Comparison of ENCODE assay signal across 25 mouse cellular contexts in the genomic region with DNA sequence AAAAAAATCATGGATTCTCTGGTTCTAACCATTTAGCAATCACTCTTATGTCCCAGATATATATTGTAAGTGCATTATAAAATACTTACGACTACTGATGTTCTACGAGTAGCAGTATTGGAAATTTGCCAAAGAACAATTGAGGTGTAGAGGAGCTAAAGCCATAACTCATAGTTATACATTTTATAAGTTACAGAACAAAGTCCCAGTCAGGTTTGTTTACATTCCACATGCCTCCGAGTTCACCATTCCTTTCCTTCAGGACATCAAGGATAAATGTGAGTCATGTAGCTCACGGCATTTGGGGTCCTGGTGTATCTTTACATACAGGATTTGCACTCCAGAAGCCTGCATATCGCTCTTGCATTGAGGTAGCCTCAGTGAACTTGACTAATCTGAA.
DNase-seq lines count a peak whose midpoint lies in the region; ATAC-seq and TF ChIP-seq lines count a peak whose summit lies in the region.
"Had no signal": no experiment of that assay in that cellular context is flagged by ENCODE, and none has a peak within 500 bp of the region (broad histone marks: within the 10 kb centered on the region; RNA-seq: fewer than 3 reads in every experiment).

No protein-coding gene starts in this region.

- no peaks in the 10 kb centered on the region for H3K27me3 ChIP-seq in limb, embryonic 14.5 days (ENCODE audit: control insufficient read depth, insufficient read depth, low read length)
- H3K27me3 ChIP-seq in limb, embryonic 10.5 days (ENCODE audit: low read depth, poor library complexity, severe bottlenecking) = no peaks in the 10 kb centered on the region
- no peaks in the 10 kb centered on the region for H3K27me3 ChIP-seq in intestine, embryonic 15.5 days (replicated peaks)
- H3K27me3 ChIP-seq: embryonic facial prominence, embryonic 13.5 days; forebrain, embryonic 13.5 days; heart, embryonic 13.5 days had no signal

- TF ChIP-seq POLR2A in limb, embryonic 14.5 days (IDR thresholded peaks at IDR 0.05; ENCODE audit: borderline replicate concordance, extremely low read depth, insufficient read depth, insufficient read length) = no peak

- no peak overlapping the region for H3K4me3 ChIP-seq in limb, embryonic 14.5 days (replicated peaks; ENCODE audit: low read length)
- H3K4me3 ChIP-seq in limb, embryonic 10.5 days = no peak overlapping the region
- H3K4me3 ChIP-seq in intestine, embryonic 15.5 days (replicated peaks) = no peak overlapping the region
- H3K4me3 ChIP-seq: embryonic facial prominence, embryonic 13.5 days; forebrain, embryonic 10.5 days; forebrain, embryonic 13.5 days; heart, adult 2 months; heart, embryonic 10.5 days; heart, embryonic 13.5 days had no signal

- no peak overlapping the region for H3K9ac ChIP-seq in limb, embryonic 14.5 days (ENCODE audit: low read depth, low read length, severe bottlenecking)
- H3K9ac ChIP-seq in intestine, embryonic 15.5 days = no peak overlapping the region
- H3K9ac ChIP-seq: embryonic facial prominence, embryonic 13.5 days; forebrain, embryonic 13.5 days; heart, embryonic 13.5 days; hindbrain, embryonic 14.5 days had no signal

- DNase-seq in cerebellum, adult 9-10 months = peak; percentile 6
- peak; percentile 8 for DNase-seq in limb, embryonic 14.5 days (ENCODE audit: low spot score)
- no peak for DNase-seq in limb, embryonic 10.5 days (ENCODE audit: low spot score)
- no peak for DNase-seq in retina, embryonic 14.5 days (ENCODE audit: low spot score)
- DNase-seq: adrenal gland, adult 8-10 months; adrenal gland, postnatal 25 days; cerebellum, adult 18-20 months; cerebellum, adult 9-11 months; cerebellum, postnatal 25 days; gastrocnemius, postnatal 10 days; gastrocnemius, postnatal 36 days; heart, adult 2 months; heart, postnatal 14 days; heart, postnatal 4 days had no signal

- WGBS in limb, embryonic 14.5 days = 46% methylated on average over 5 of the region's 5 CpGs
- WGBS in limb, embryonic 10.5 days = 86% methylated on average over 5 of the region's 5 CpGs
- whole genome bisulfite sequencing in intestine, embryonic 15.5 days = 24% methylated on average over 5 of the region's 5 CpGs

- no peak for ATAC-seq in cerebellum, adult (ENCODE audit: insufficient number of reproducible peaks, low FRiP score, low TSS enrichment)
- no peak for ATAC-seq in limb, embryonic 14.5 days (ENCODE audit: low FRiP score, low read depth)
- ATAC-seq in intestine, embryonic 15.5 days = peak; percentile 84
- ATAC-seq: activated CD4-positive, CD25-positive, alpha-beta regulatory T cell, adult 4 months; forebrain, embryonic 13.5 days; forebrain, embryonic 16.5 days; hindbrain, postnatal 0 days had no signal

- no peaks in the 10 kb centered on the region for H3K36me3 ChIP-seq in limb, embryonic 14.5 days (ENCODE audit: control insufficient read depth, insufficient read depth, low read length)
- no peaks in the 10 kb centered on the region for H3K36me3 ChIP-seq in limb, embryonic 10.5 days
- H3K36me3 ChIP-seq in intestine, embryonic 15.5 days = no peaks in the 10 kb centered on the region
- H3K36me3 ChIP-seq: embryonic facial prominence, embryonic 13.5 days; forebrain, embryonic 10.5 days; heart, embryonic 10.5 days; heart, embryonic 13.5 days had no signal

- no peak overlapping the region for H3K27ac ChIP-seq in limb, embryonic 14.5 days (replicated peaks; ENCODE audit: low read depth, low read length)
- H3K27ac ChIP-seq in limb, embryonic 10.5 days = no peak overlapping the region
- H3K27ac ChIP-seq in intestine, embryonic 15.5 days = no peak overlapping the region
- H3K27ac ChIP-seq: embryonic facial prominence, embryonic 13.5 days; forebrain, embryonic 10.5 days; forebrain, embryonic 13.5 days; heart, adult 2 months; heart, embryonic 10.5 days; heart, embryonic 13.5 days; hindbrain, embryonic 14.5 days; hindbrain, postnatal 0 days had no signal

- no peak overlapping the region for H3K4me2 ChIP-seq in limb, embryonic 14.5 days (replicated peaks; ENCODE audit: low read depth, low read length, severe bottlenecking)
- H3K4me2 ChIP-seq in intestine, embryonic 15.5 days (replicated peaks) = no peak overlapping the region
- H3K4me2 ChIP-seq: embryonic facial prominence, embryonic 13.5 days; forebrain, embryonic 13.5 days; heart, embryonic 13.5 days; hindbrain, embryonic 14.5 days had no signal

- H3K4me1 ChIP-seq in limb, embryonic 14.5 days (ENCODE audit: control insufficient read depth, insufficient read depth, low read length) = no peaks in the 10 kb centered on the region
- H3K4me1 ChIP-seq in limb, embryonic 10.5 days = no peaks in the 10 kb centered on the region
- no peaks in the 10 kb centered on the region for H3K4me1 ChIP-seq in intestine, embryonic 15.5 days (replicated peaks)
- H3K4me1 ChIP-seq: embryonic facial prominence, embryonic 13.5 days; forebrain, embryonic 10.5 days; heart, embryonic 10.5 days; heart, embryonic 13.5 days had no signal

- no peaks in the 10 kb centered on the region for H3K9me3 ChIP-seq in limb, embryonic 14.5 days (ENCODE audit: control insufficient read depth, low read length)
- H3K9me3 ChIP-seq in limb, embryonic 10.5 days (replicated peaks) = no peaks in the 10 kb centered on the region
- H3K9me3 ChIP-seq in intestine, embryonic 15.5 days = no peaks in the 10 kb centered on the region
- H3K9me3 ChIP-seq: embryonic facial prominence, embryonic 13.5 days; forebrain, embryonic 10.5 days; forebrain, embryonic 13.5 days; heart, embryonic 10.5 days; heart, embryonic 13.5 days had no signal

Comparison
In these comparisons a context has a peak if more than half of its experiments do, and no peak if none do; other contexts are left out.
1. DNase-seq: peak in cerebellum, adult 9-10 months (single experiment) and limb, embryonic 14.5 days (single experiment); none in limb, embryonic 10.5 days (single experiment) and retina, embryonic 14.5 days (single experiment).